In genomic region chr5:112617602-112618247, GRCm38 (mm10) we compare ENCODE assay signal across 20 mouse cellular contexts. TPM values are rescaled to one million over a fixed set of nuclear protein-coding genes. Genes with fewer than 3 reads are reported as not detected.
DNase-seq lines count a peak whose midpoint lies in the region; ATAC-seq and TF ChIP-seq lines count a peak whose summit lies in the region.
"Had no signal": no experiment of that assay in that cellular context is flagged by ENCODE, and none has a peak within 500 bp of the region (broad histone marks: within the 10 kb centered on the region; RNA-seq: fewer than 3 reads in every experiment).

No protein-coding gene starts in this region.

- DNase-seq in forebrain, embryonic 14.5 days (ENCODE audit: low spot score) = no peak
- no peak for DNase-seq in midbrain, embryonic 14.5 days
- peak; percentile 70 for DNase-seq in midbrain, postnatal 0 days (ENCODE audit: low spot score)
- DNase-seq in embryo, embryonic 10 days (ENCODE audit: low spot score) = no peak
- DNase-seq: adrenal gland, adult 2 months; adrenal gland, postnatal 25 days; cerebellum, adult 9-10 months; embryo, embryonic 11 days; gastrocnemius, postnatal 10 days; heart, adult 2 months; heart, postnatal 14 days; kidney, adult 11 months had no signal

- no peak overlapping the region for H3K27ac ChIP-seq in forebrain, embryonic 13.5 days
- H3K27ac ChIP-seq in forebrain, embryonic 14.5 days (ENCODE audit: low read depth, low read length) = no peak overlapping the region
- H3K27ac ChIP-seq in hindbrain, embryonic 16.5 days (ENCODE audit: low read depth, low read length) = no peak overlapping the region
- H3K27ac ChIP-seq in hindbrain, embryonic 12.5 days = no peak overlapping the region
- no peak overlapping the region for H3K27ac ChIP-seq in midbrain, embryonic 13.5 days
- H3K27ac ChIP-seq in midbrain, embryonic 14.5 days (replicated peaks; ENCODE audit: low read depth, low read length) = no peak overlapping the region
- no peak overlapping the region for H3K27ac ChIP-seq in midbrain, postnatal 0 days (ENCODE audit: low read depth, low read length)
- H3K27ac ChIP-seq: embryonic facial prominence, embryonic 12.5 days; heart, adult 2 months; heart, embryonic 15.5 days; hindbrain, embryonic 15.5 days had no signal

- no peak for TF ChIP-seq CTCF in midbrain, postnatal 0 days (IDR thresholded peaks at IDR 0.05)

- no peaks in the 10 kb centered on the region for H3K27me3 ChIP-seq in forebrain, embryonic 13.5 days
- H3K27me3 ChIP-seq in forebrain, embryonic 14.5 days (replicated peaks; ENCODE audit: control insufficient read depth, insufficient read depth, low read length) = no peaks in the 10 kb centered on the region
- no peaks in the 10 kb centered on the region for H3K27me3 ChIP-seq in hindbrain, embryonic 16.5 days (replicated peaks; ENCODE audit: control insufficient read depth, insufficient read depth, low read length)
- H3K27me3 ChIP-seq in hindbrain, embryonic 12.5 days = no peaks in the 10 kb centered on the region
- H3K27me3 ChIP-seq in midbrain, embryonic 13.5 days = no peaks in the 10 kb centered on the region
- no peaks in the 10 kb centered on the region for H3K27me3 ChIP-seq in midbrain, embryonic 14.5 days (ENCODE audit: control insufficient read depth, insufficient read depth, low read length)
- H3K27me3 ChIP-seq in midbrain, postnatal 0 days (ENCODE audit: insufficient read depth, low read length) = no peaks in the 10 kb centered on the region
- H3K27me3 ChIP-seq: embryonic facial prominence, embryonic 12.5 days; hindbrain, embryonic 15.5 days had no signal

- WGBS in forebrain, embryonic 13.5 days = 61% methylated on average over 16 of the region's 16 CpGs
- WGBS in forebrain, embryonic 14.5 days = 47% methylated on average over 16 of the region's 16 CpGs
- 48% methylated on average over 16 of the region's 16 CpGs for WGBS in hindbrain, embryonic 16.5 days
- 75% methylated on average over 16 of the region's 16 CpGs for WGBS in hindbrain, embryonic 12.5 days
- 74% methylated on average over 16 of the region's 16 CpGs for WGBS in midbrain, embryonic 13.5 days
- whole genome bisulfite sequencing in midbrain, embryonic 14.5 days = 67% methylated on average over 16 of the region's 16 CpGs
- 60% methylated on average over 16 of the region's 16 CpGs for WGBS in midbrain, postnatal 0 days

- H3K4me2 ChIP-seq in forebrain, embryonic 13.5 days = no peak overlapping the region
- no peak overlapping the region for H3K4me2 ChIP-seq in forebrain, embryonic 14.5 days (ENCODE audit: low read length)
- H3K4me2 ChIP-seq in hindbrain, embryonic 16.5 days (ENCODE audit: low read length) = no peak overlapping the region
- H3K4me2 ChIP-seq in hindbrain, embryonic 12.5 days (replicated peaks) = no peak overlapping the region
- H3K4me2 ChIP-seq in midbrain, embryonic 13.5 days (replicated peaks) = no peak overlapping the region
- H3K4me2 ChIP-seq in midbrain, embryonic 14.5 days (ENCODE audit: low read length) = no peak overlapping the region
- no peak overlapping the region for H3K4me2 ChIP-seq in midbrain, postnatal 0 days (ENCODE audit: low read depth, low read length, poor library complexity, severe bottlenecking)
- H3K4me2 ChIP-seq: embryonic facial prominence, embryonic 12.5 days; heart, embryonic 11.5 days; heart, embryonic 15.5 days; hindbrain, embryonic 15.5 days had no signal

- H3K36me3 ChIP-seq in forebrain, embryonic 13.5 days (ENCODE audit: poor library complexity, severe bottlenecking) = no peaks in the 10 kb centered on the region
- H3K36me3 ChIP-seq in forebrain, embryonic 14.5 days (ENCODE audit: control insufficient read depth, insufficient read depth, low read length) = no peaks in the 10 kb centered on the region
- no peaks in the 10 kb centered on the region for H3K36me3 ChIP-seq in hindbrain, embryonic 16.5 days (ENCODE audit: control insufficient read depth, insufficient read depth, low read length)
- no peaks in the 10 kb centered on the region for H3K36me3 ChIP-seq in hindbrain, embryonic 12.5 days
- no peaks in the 10 kb centered on the region for H3K36me3 ChIP-seq in midbrain, embryonic 13.5 days
- H3K36me3 ChIP-seq in midbrain, embryonic 14.5 days (ENCODE audit: control insufficient read depth, insufficient read depth, low read length) = no peaks in the 10 kb centered on the region
- no peaks in the 10 kb centered on the region for H3K36me3 ChIP-seq in midbrain, postnatal 0 days (ENCODE audit: insufficient read depth, low read length)
- H3K36me3 ChIP-seq: embryonic facial prominence, embryonic 12.5 days; heart, embryonic 15.5 days; hindbrain, embryonic 15.5 days had no signal

- peaks cover 11% of the 10 kb centered on the region for H3K4me1 ChIP-seq in forebrain, embryonic 13.5 days
- no peaks in the 10 kb centered on the region; the same call in 1 of the 2 replicates for H3K4me1 ChIP-seq in forebrain, embryonic 14.5 days (ENCODE audit: control insufficient read depth, insufficient read depth, low read length)
- H3K4me1 ChIP-seq in hindbrain, embryonic 16.5 days (ENCODE audit: control insufficient read depth, insufficient read depth, low read depth, low read length) = peaks cover 5% of the 10 kb centered on the region; the same call in 1 of the 2 replicates
- H3K4me1 ChIP-seq in hindbrain, embryonic 12.5 days = peaks cover under 1% of the 10 kb centered on the region
- peaks cover 22% of the 10 kb centered on the region for H3K4me1 ChIP-seq in midbrain, embryonic 13.5 days (replicated peaks)
- H3K4me1 ChIP-seq in midbrain, embryonic 14.5 days (ENCODE audit: control insufficient read depth, insufficient read depth, low read length) = peaks cover 3% of the 10 kb centered on the region; the same call in 1 of the 2 replicates
- peaks cover 5% of the 10 kb centered on the region; the same call in 1 of the 2 replicates for H3K4me1 ChIP-seq in midbrain, postnatal 0 days (ENCODE audit: insufficient read depth, low read length)
- H3K4me1 ChIP-seq: embryonic facial prominence, embryonic 12.5 days; heart, embryonic 15.5 days had no signal

- H3K9ac ChIP-seq in forebrain, embryonic 13.5 days = no peak overlapping the region
- H3K9ac ChIP-seq in forebrain, embryonic 14.5 days (ENCODE audit: low read length) = no peak overlapping the region
- H3K9ac ChIP-seq in hindbrain, embryonic 16.5 days (ENCODE audit: low read depth, low read length) = no peak overlapping the region
- no peak overlapping the region for H3K9ac ChIP-seq in hindbrain, embryonic 12.5 days
- no peak overlapping the region for H3K9ac ChIP-seq in midbrain, embryonic 13.5 days (replicated peaks)
- H3K9ac ChIP-seq in midbrain, embryonic 14.5 days (replicated peaks; ENCODE audit: low read length) = no peak overlapping the region
- H3K9ac ChIP-seq in midbrain, postnatal 0 days (replicated peaks; ENCODE audit: low read length, poor library complexity, severe bottlenecking) = no peak overlapping the region
- H3K9ac ChIP-seq: embryonic facial prominence, embryonic 12.5 days; heart, embryonic 15.5 days; hindbrain, embryonic 15.5 days had no signal

- 0 out of 2 replicates have a peak, but pooled peaks have one; percentile 13 for ATAC-seq in forebrain, embryonic 13.5 days
- no peak for ATAC-seq in forebrain, embryonic 14.5 days
- peak; percentile 43 for ATAC-seq in hindbrain, embryonic 16.5 days
- ATAC-seq in hindbrain, embryonic 12.5 days (ENCODE audit: low FRiP score) = no peak
- ATAC-seq in midbrain, embryonic 13.5 days = peak; percentile 18; the same call in 1 of the 2 replicates
- no peak for ATAC-seq in midbrain, embryonic 14.5 days (ENCODE audit: low FRiP score, low TSS enrichment)
- no peak for ATAC-seq in midbrain, postnatal 0 days (ENCODE audit: low FRiP score)

- H3K4me3 ChIP-seq in forebrain, embryonic 13.5 days = no peak overlapping the region
- no peak overlapping the region for H3K4me3 ChIP-seq in forebrain, embryonic 14.5 days (ENCODE audit: low read depth, low read length)
- H3K4me3 ChIP-seq in hindbrain, embryonic 16.5 days (ENCODE audit: low read length) = no peak overlapping the region
- no peak overlapping the region for H3K4me3 ChIP-seq in hindbrain, embryonic 12.5 days
- H3K4me3 ChIP-seq in midbrain, embryonic 13.5 days (replicated peaks) = no peak overlapping the region
- H3K4me3 ChIP-seq in midbrain, embryonic 14.5 days (replicated peaks; ENCODE audit: low read depth, low read length) = no peak overlapping the region
- H3K4me3 ChIP-seq in midbrain, postnatal 0 days (ENCODE audit: low read depth, low read length) = no peak overlapping the region
- H3K4me3 ChIP-seq: embryonic facial prominence, embryonic 12.5 days; heart, adult 2 months; heart, embryonic 15.5 days; hindbrain, embryonic 15.5 days had no signal

- no peaks in the 10 kb centered on the region for H3K9me3 ChIP-seq in forebrain, embryonic 13.5 days (replicated peaks)
- H3K9me3 ChIP-seq in forebrain, embryonic 14.5 days (replicated peaks; ENCODE audit: control insufficient read depth, low read length) = no peaks in the 10 kb centered on the region
- H3K9me3 ChIP-seq in hindbrain, embryonic 16.5 days (ENCODE audit: control insufficient read depth, low read length) = no peaks in the 10 kb centered on the region
- H3K9me3 ChIP-seq in hindbrain, embryonic 12.5 days (replicated peaks) = no peaks in the 10 kb centered on the region
- no peaks in the 10 kb centered on the region for H3K9me3 ChIP-seq in midbrain, embryonic 13.5 days
- H3K9me3 ChIP-seq in midbrain, embryonic 14.5 days (ENCODE audit: control insufficient read depth, low read length) = no peaks in the 10 kb centered on the region
- H3K9me3 ChIP-seq in midbrain, postnatal 0 days (ENCODE audit: low read length) = no peaks in the 10 kb centered on the region
- H3K9me3 ChIP-seq: embryonic facial prominence, embryonic 12.5 days; heart, embryonic 15.5 days; hindbrain, embryonic 15.5 days had no signal

RNA-seq across cellular contexts. Expression of gene Sez6l, which starts 40.7 kb away (rescaled TPM):
- 22.5 and 24.0 TPM in 2 replicates for polyA plus RNA-seq in forebrain, embryonic 13.5 days (2015; fragmentation: Nextera tagmentation; extraction: Ambion mirVana)
- 22.1 and 27.9 TPM in 2 replicates for polyA plus RNA-seq in forebrain, embryonic 14.5 days (2014; fragmentation: Nextera tagmentation; extraction: Ambion mirVana)
- 42.8 and 52.7 TPM in 2 replicates for polyA plus RNA-seq in hindbrain, embryonic 16.5 days (2015; fragmentation: Nextera tagmentation; extraction: Ambion mirVana)
- polyA plus RNA-seq in hindbrain, embryonic 12.5 days (2016; fragmentation: Nextera tagmentation; extraction: Ambion mirVana) = 16.0 and 16.4 TPM in 2 replicates
- 41.6 and 42.0 TPM in 2 replicates for polyA plus RNA-seq in midbrain, embryonic 13.5 days (2015; fragmentation: Nextera tagmentation; extraction: Ambion mirVana)
- 46.3 and 49.9 TPM in 2 replicates for polyA plus RNA-seq in midbrain, embryonic 14.5 days (2014; fragmentation: Nextera tagmentation; extraction: Ambion mirVana)
- total RNA-seq in midbrain, postnatal 0 days (2014; rRNA removed) = 101 and 115 TPM in 2 replicates
- polyA plus RNA-seq in midbrain, postnatal 0 days (2015; fragmentation: Nextera tagmentation; extraction: Ambion mirVana) = 60.7 and 65.7 TPM in 2 replicates

Comparison
In these comparisons a context has a peak if more than half of its experiments do, and no peak if none do; other contexts are left out.
1. ATAC-seq: peak in forebrain, embryonic 13.5 days (single experiment), hindbrain, embryonic 16.5 days (single experiment) and midbrain, embryonic 13.5 days (single experiment); none in forebrain, embryonic 14.5 days (single experiment), hindbrain, embryonic 12.5 days (single experiment), midbrain, embryonic 14.5 days (single experiment) and midbrain, postnatal 0 days (single experiment).